Mouse (Mus musculus) R1 (cell line): ENCODE measurements around the gene Cers6.

Source experiments
- DNase-seq: peaks from one replicate; pipeline ENCODE4 v3.0.0-alpha.2; 2018; ENCODE audit warnings: low read depth, low spot score

Cers6 gene

GRCm38 (mm10) chr2:68916299-68916698 is 55.1 kb downstream of the Cers6 start:
- no peak for DNase-seq

GRCm38 (mm10) chr2:68917010-68917409 is 55.8 kb downstream of the Cers6 start:
- no peak for DNase-seq

- DNase-seq, result no peak
These were observed 56.3 kb downstream of the Cers6 start for GRCm38 (mm10) chr2:68917524-68917923.

- no peak for DNase-seq
These were observed 63.1 kb downstream of the Cers6 start for GRCm38 (mm10) chr2:68924344-68924743.

GRCm38 (mm10) chr2:68925542-68925941 is 64.3 kb downstream of the Cers6 start:
- peak; percentile 17 for DNase-seq

- DNase-seq, result peak; percentile 54
These were observed 65.9 kb downstream of the Cers6 start for GRCm38 (mm10) chr2:68926913-68927790.

- DNase-seq, result no peak
These were observed 71.0 kb downstream of the Cers6 start for GRCm38 (mm10) chr2:68932240-68932639.

- no peak for DNase-seq
These were observed 71.4 kb downstream of the Cers6 start for GRCm38 (mm10) chr2:68932656-68933055.

- DNase-seq, result no peak
These were observed 73.4 kb downstream of the Cers6 start for GRCm38 (mm10) chr2:68934651-68935050.

GRCm38 (mm10) chr2:68935721-68936294 is 74.6 kb downstream of the Cers6 start:
- DNase-seq, result no peak

GRCm38 (mm10) chr2:68936773-68937172 is 75.5 kb downstream of the Cers6 start:
- DNase-seq, result no peak

- no peak for DNase-seq
These were observed 76.6 kb downstream of the Cers6 start for GRCm38 (mm10) chr2:68937833-68938232.

- DNase-seq, result no peak
These were observed 83.7 kb downstream of the Cers6 start for GRCm38 (mm10) chr2:68944898-68945297.

GRCm38 (mm10) chr2:68945976-68946375 is 84.7 kb downstream of the Cers6 start:
- DNase-seq, result no peak

GRCm38 (mm10) chr2:68946819-68947218 is 85.6 kb downstream of the Cers6 start:
- no peak for DNase-seq

GRCm38 (mm10) chr2:68949137-68949536 is 87.9 kb downstream of the Cers6 start:
- no peak for DNase-seq

GRCm38 (mm10) chr2:68949728-68950127 is 88.5 kb downstream of the Cers6 start:
- no peak for DNase-seq

- DNase-seq, result no peak
These were observed 90.5 kb downstream of the Cers6 start for GRCm38 (mm10) chr2:68951706-68952105.

GRCm38 (mm10) chr2:68953688-68954087 is 92.4 kb downstream of the Cers6 start:
- no peak for DNase-seq

GRCm38 (mm10) chr2:68955496-68955895 is 94.3 kb downstream of the Cers6 start:
- DNase-seq, result no peak

GRCm38 (mm10) chr2:68956146-68956545 is 94.9 kb downstream of the Cers6 start:
- no peak for DNase-seq

- no peak for DNase-seq
These were observed 96.6 kb downstream of the Cers6 start for GRCm38 (mm10) chr2:68957831-68958230.

GRCm38 (mm10) chr2:68959573-68959972 is 98.3 kb downstream of the Cers6 start:
- no peak for DNase-seq
